Mouse (Mus musculus) MEL-GATA-1-ER (cell line): ENCODE measurements around the gene Gm6993.

ENCODE experiments used
- DNase-seq: peaks from one replicate; pipeline ENCODE4 v3.0.0-alpha.2; 2012; ENCODE audit warnings: low read depth; ENCODE audit errors: extremely low read depth

Gene Gm6993

GRCm38 (mm10) chr12:31239798-31240197 is 772 bp upstream of the Gm6993 start:
- no peak for DNase-seq

- DNase-seq, result no peak
Measured at GRCm38 (mm10) chr12:31241595-31242342, 1.2 kb downstream of the Gm6993 start.

- DNase-seq, result no peak
Measured at GRCm38 (mm10) chr12:31244001-31244400, 3.4 kb downstream of the Gm6993 start.

GRCm38 (mm10) chr12:31244691-31245090 is 4.1 kb downstream of the Gm6993 start:
- DNase-seq, result no peak

- no peak for DNase-seq
Measured at GRCm38 (mm10) chr12:31246153-31246552, 5.6 kb downstream of the Gm6993 start.

GRCm38 (mm10) chr12:31246615-31247014 is 6.0 kb downstream of the Gm6993 start:
- no peak for DNase-seq

GRCm38 (mm10) chr12:31248165-31248564 is 7.6 kb downstream of the Gm6993 start:
- no peak for DNase-seq

GRCm38 (mm10) chr12:31248681-31249080 is 8.1 kb downstream of the Gm6993 start:
- DNase-seq, result no peak

GRCm38 (mm10) chr12:31252259-31252658 is 11.7 kb downstream of the Gm6993 start:
- DNase-seq, result no peak

GRCm38 (mm10) chr12:31254978-31255377 is 14.4 kb downstream of the Gm6993 start:
- DNase-seq, result no peak

- no peak for DNase-seq
Measured at GRCm38 (mm10) chr12:31256121-31256903, 15.7 kb downstream of the Gm6993 start.

GRCm38 (mm10) chr12:31261882-31262281 is 21.3 kb downstream of the Gm6993 start:
- DNase-seq, result no peak

- DNase-seq, result no peak
Measured at GRCm38 (mm10) chr12:31263921-31264320, 23.4 kb downstream of the Gm6993 start.

- no peak for DNase-seq
Measured at GRCm38 (mm10) chr12:31265005-31265721, 24.6 kb downstream of the Gm6993 start, which contains the start of gene Lamb1. Lamb1 (plus strand) TSS chr12:31265234.

- no peak for DNase-seq
Measured at GRCm38 (mm10) chr12:31265722-31266431, 25.3 kb downstream of the Gm6993 start.

- DNase-seq, result no peak
Measured at GRCm38 (mm10) chr12:31266686-31267085, 26.1 kb downstream of the Gm6993 start.

GRCm38 (mm10) chr12:31267363-31267762 is 26.8 kb downstream of the Gm6993 start:
- no peak for DNase-seq

- DNase-seq, result no peak
Measured at GRCm38 (mm10) chr12:31268315-31268714, 27.7 kb downstream of the Gm6993 start.

- DNase-seq, result no peak
Measured at GRCm38 (mm10) chr12:31269020-31269597, 28.5 kb downstream of the Gm6993 start.

GRCm38 (mm10) chr12:31270361-31270760 is 29.8 kb downstream of the Gm6993 start:
- no peak for DNase-seq

GRCm38 (mm10) chr12:31270776-31271175 is 30.2 kb downstream of the Gm6993 start:
- no peak for DNase-seq
